Mouse (Mus musculus) olfactory bulb, adult 2 months (tissue): ENCODE results near the gene C8g. TPM values are rescaled to one million over a fixed set of nuclear protein-coding genes. Genes with fewer than 3 reads are reported as not detected.

Experiments used
- H3K27ac ChIP-seq: fragments of 200-500 bp; 2 replicates; pipeline ENCODE4 v1.5.1; 2012; ENCODE audit warnings: low read depth, low read length; ENCODE audit not compliant: insufficient read depth
- H3K4me1 ChIP-seq: fragments of 200-500 bp; 2 replicates; pipeline ENCODE4 v1.6.1; 2012; ENCODE audit warnings: low read length; ENCODE audit not compliant: control insufficient read depth, insufficient read depth
- H3K4me3 ChIP-seq: fragments of 200-500 bp; 2 replicates; pipeline ENCODE4 v1.5.1; 2012; ENCODE audit warnings: mild to moderate bottlenecking, low read depth, low read length, moderate library complexity; ENCODE audit not compliant: insufficient read depth
- CTCF ChIP-seq: fragments of 200-500 bp; IDR thresholded peaks from 2 replicates; pipeline ENCODE4 v1.5.1; 2012; ENCODE audit warnings: low read depth, mild to moderate bottlenecking, low read length, moderate library complexity; ENCODE audit not compliant: insufficient read depth
- POLR2A ChIP-seq: fragments of 200-500 bp; IDR thresholded peaks from 2 replicates; pipeline ENCODE4 v1.6.1; 2012; ENCODE audit warnings: mild to moderate bottlenecking, low read depth, low read length, moderate library complexity; ENCODE audit not compliant: insufficient read depth
- WGBS: fragments of 180-500 bp; shearing (Covaris S2); methylation state at CpG from one replicate; pipeline ENCODE4 v1.1.7; 2018; 5-methylcytosine and 5-hydroxymethylcytosine counted together
- polyA plus RNA-seq: library from polyadenylated mRNA; stranded (reverse); fragments of >200 nt; gene quantifications from 2 replicates; pipeline ENCODE4 v1.2.4, GENCODE M21; 2012; ENCODE audit warnings: low replicate concordance; ENCODE audit not compliant: missing spikeins, insufficient read depth, insufficient read length

Gene C8g
- polyA plus RNA-seq, 1 experiment = not detected

DNA sequence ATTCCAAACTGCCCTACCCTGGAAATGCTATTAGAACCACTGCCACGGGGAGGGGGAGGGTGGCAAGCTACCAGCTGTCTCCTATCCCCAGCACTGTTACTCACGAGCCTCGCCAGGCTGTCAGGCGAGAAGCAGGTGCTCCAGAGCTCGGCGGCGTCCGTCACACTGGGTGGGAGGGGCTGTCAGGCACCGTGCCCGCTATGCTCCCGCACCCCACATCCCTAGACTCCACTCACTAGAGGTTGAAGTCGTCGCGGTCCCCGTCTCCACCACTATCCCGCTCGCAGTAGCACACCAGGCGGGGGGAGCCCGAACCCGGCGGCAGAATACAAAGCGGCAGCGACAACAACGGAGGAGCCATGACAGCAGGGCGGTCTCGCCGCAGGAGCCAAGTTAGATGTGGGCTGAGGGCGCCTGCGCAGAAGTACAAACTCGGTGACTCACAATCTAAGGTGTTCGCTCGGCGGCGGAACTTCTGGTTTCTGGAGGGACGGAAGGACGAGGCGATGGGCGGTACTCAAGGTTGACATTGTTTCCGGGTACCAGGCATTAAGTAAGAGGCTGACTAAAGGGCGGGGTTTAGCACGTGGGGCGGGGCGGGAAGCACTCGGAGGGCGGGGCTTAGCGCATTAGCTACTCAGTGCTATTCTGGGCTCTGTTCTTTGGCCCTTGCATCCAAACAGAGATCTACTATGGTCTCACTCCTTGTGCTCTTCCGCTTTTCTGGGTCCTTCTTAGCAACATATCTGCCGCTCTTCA lies 40.8 kb downstream of the C8g start, which contains the start of gene Paxx:
Paxx (minus strand) TSS at position 544 of the 759 bp plus-strand sequence.
- H3K27ac ChIP-seq = peak within 1 kb of the TSS; percentile 91
- H3K4me1 ChIP-seq = peaks cover 21% of the 10 kb centered on the region
- peak within 1 kb of the TSS; percentile 86 for H3K4me3 ChIP-seq
- WGBS = 1% methylated on average over 48 of the region's 48 CpGs
- TF ChIP-seq POLR2A (peak; percentile 58; the same call in 1 of the 2 replicates), CTCF (no peak)

DNA sequence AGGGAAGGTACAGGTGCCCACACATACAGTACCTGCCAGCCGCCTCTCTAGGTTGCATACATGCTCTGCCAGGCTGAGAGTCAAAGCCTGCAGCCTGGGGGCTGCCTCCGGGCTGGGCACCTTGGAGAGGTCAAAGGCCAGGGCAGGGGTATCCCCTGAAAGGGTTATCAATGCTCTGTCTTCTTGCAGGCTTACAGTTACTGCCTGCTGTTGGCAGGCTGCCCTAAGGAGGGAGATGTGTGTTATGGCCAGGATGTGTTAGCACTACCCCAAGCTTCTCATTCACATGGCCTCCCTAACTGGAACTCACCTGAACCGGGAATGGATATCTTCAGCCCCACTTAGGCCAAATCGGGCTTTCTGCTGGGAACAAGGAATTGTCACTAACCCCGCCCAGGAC lies 41.4 kb downstream of the C8g start:
- TF ChIP-seq CTCF (no peak), POLR2A (no peak)
- 21% methylated on average over 5 of the region's 5 CpGs for WGBS

DNA sequence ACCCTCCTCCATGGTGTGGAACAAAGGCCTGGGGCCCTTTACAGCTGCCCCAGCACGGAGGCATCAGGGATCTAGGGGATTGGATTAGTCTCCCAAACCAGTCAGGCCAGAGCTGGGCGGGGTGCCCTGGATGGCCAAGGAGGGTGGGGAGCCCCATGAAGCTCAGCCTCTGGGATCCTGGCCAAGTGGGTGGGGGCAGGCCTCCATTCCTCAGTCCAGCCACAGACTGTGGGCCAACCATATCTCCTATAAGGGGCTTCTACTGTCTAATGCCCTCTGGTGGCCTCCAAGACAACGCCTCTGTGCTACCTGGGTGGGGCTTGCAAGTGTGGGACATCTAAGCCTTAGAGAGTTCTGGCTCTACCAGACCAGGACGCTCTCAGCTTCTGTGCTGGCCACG lies 42.6 kb downstream of the C8g start:
- WGBS = 75% methylated on average over 5 of the region's 5 CpGs
- Histone ChIP-seq H3K27ac (no peak overlapping the region), H3K4me1 (peaks cover 21% of the 10 kb centered on the region), H3K4me3 (no peak overlapping the region)
- no peak for TF ChIP-seq POLR2A
- no peak for TF ChIP-seq CTCF

More for the DNA sequence above, 41.4 kb downstream of the C8g start:
- H3K4me1 ChIP-seq = peaks cover 21% of the 10 kb centered on the region
- H3K4me3 ChIP-seq = peak overlapping the region; percentile 86
- H3K27ac ChIP-seq = peak overlapping the region; percentile 91

DNA sequence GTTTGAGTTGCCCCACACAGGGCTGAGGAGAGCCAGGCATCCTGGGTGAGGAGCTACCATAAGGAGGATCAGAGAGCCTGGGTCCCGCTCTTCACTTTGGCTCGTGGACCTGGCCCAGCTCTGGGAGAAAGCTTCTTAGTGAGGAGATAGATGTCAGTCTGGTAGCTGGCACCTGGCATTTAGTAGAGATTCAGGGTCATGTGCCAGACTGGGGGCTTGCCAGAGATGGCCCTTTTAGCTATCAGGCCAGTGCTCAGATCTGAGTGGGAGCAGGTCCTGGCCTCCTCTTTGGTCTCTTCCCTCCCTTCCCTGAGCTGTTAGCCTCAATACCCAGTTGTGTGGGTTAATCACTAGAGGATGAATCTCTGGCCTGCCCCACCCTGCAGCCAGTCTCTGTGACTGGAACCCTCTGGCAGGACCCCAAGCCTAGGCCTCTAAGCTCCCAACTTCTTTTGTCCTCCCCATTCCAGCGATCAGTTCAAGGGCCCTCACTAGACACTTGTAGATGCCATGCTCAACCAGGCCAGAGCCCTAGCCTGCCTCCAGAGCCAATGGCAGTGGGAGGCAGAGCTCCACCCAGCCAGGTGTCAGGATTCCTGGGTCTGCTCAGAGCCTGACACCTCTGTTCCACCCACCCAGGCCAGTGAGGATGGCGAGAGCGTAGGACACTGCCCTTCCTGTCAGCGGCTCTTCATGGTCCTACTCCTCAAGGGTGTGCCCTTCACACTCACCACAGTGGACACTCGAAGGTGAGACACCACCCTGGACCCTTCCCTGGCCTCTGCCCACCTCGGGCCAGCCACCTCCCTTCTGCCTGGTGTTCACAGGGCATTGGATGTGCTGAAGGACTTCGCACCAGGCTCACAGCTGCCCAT lies 44.3 kb downstream of the C8g start:
- Histone ChIP-seq H3K4me3 (no peak overlapping the region), H3K27ac (no peak overlapping the region), H3K4me1 (peaks cover 21% of the 10 kb centered on the region)
- 83% methylated on average over 9 of the region's 9 CpGs for WGBS
- TF ChIP-seq POLR2A (no peak), CTCF (no peak)

DNA sequence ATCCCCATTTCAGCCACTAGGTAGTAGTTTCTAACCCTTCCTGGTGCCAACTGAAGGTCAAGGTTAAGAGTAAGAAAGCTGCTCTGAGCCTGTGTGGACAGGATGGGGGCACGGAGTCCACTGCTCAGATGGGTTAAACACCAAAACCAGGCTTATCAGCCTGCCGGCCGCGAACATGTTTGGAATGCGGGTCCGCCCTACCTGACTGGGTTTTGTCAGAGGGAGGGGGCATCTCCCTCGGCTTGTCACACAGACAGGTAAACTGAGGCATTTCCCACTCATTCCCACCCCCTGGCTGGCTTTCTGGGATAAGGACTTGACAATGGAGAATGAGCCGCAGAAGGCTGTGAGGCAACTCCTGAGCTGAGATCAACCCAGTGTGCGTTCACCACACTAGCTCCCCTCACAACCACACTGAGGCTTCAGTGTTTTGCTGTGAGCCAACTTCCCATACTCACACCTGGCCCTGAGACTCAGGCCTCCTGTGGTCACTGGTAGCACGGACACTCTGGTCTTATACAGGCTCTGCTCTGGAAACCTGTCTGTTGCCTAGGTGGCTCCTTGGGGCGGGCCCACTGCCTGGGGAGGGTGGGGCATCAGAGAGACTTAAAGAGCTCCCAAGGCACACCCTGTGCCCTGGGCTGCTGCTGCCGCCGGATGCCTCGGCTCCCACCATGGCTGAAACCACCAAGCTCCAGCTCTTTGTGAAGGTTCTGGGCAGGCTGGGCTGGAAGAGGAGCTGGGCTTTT lies 45.1 kb downstream of the C8g start, which contains the start of gene Clic3:
Clic3 (plus strand) TSS at position 634 of the 749 bp plus-strand sequence.
- Histone ChIP-seq H3K27ac (no peak within 1 kb of the TSS), H3K4me3 (no peak within 1 kb of the TSS), H3K4me1 (peaks cover 17% of the 10 kb centered on the region)
- WGBS = 64% methylated on average over 14 of the region's 14 CpGs
- TF ChIP-seq POLR2A = no peak
- TF ChIP-seq CTCF = no peak

DNA sequence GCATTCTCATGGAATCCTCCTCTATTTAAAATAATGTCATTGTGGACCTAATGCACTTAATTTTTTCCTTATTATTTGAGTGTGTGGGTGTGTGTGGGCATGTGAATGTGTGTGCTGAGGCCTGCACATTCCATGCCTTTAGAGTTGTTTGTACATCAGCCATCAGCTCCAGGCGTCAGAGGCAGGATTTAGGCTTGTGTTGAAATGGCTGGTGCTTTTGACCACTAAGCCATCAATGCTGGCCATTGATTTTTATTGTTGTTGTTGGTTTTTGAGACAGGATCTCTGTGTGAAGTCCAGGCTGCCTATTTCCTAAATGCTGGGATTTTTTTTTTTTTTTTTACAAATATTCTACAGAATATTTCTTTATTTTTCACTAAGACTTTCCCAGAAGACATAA lies 48.6 kb downstream of the C8g start:
- Histone ChIP-seq H3K27ac (no peak overlapping the region), H3K4me3 (no peak overlapping the region), H3K4me1 (no peaks in the 10 kb centered on the region)
- 52% methylated on average over 1 of the region's 1 CpGs for WGBS
- no peak for TF ChIP-seq CTCF
- TF ChIP-seq POLR2A = no peak

DNA sequence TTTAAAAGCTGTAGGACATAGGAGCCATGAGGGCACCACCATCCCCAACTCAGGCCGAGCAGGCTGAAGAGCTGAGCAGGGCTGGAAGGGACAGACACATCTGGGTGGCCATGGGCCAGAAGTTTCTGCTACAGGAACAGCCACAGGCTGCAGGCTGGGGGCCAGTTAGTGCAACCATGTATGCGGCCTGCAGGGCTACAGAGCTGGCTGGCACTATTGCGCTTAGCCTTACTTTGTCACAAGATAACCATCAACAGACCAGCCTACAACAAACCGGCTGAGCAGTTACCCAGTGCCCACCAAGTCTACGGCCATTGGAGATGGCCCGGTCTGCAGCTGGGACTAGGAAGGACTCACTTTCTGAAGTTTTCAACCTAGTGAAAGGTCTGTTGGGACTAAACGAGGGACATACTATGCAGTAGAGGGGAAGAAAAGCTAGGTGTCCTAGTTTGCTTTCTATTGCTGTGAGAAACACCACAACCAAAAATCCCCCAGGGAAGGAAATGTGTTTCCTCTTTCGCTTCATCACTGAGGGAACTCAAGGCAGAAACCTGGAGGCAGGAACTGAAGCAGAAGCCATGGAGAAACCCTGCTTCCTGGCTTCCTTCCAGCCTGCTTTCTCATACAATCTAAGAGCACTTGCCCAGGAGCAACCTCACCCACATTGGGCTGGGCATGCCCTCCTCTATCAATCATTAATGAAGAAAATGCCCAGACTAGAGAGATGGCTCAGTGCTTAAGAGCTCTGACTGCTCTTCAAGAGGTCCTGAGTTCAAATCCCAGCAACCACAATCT lies 50.5 kb downstream of the C8g start:
- WGBS = 79% methylated on average over 8 of the region's 8 CpGs
- Histone ChIP-seq H3K4me3 (no peak overlapping the region), H3K27ac (no peak overlapping the region), H3K4me1 (no peaks in the 10 kb centered on the region)
- TF ChIP-seq CTCF = no peak
- TF ChIP-seq POLR2A = no peak

Other genes with a start within 250 kb of the C8g start
- not detected in 2 replicates for gene Tmem203, start 246.3 kb downstream of the C8g start, polyA plus RNA-seq
- not detected in 2 replicates for gene Tprn, start 239.1 kb downstream of the C8g start, polyA plus RNA-seq
- gene Ssna1, start 229.3 kb downstream of the C8g start, polyA plus RNA-seq = not detected in 2 replicates
- gene Anapc2, start 229.2 kb downstream of the C8g start, polyA plus RNA-seq = not detected in 2 replicates
- not detected in 2 replicates for gene Tmem210, start 213.6 kb downstream of the C8g start, polyA plus RNA-seq
- gene Lrrc26, start 211.8 kb downstream of the C8g start, polyA plus RNA-seq = not detected in 2 replicates
- gene Grin1, start 182.5 kb downstream of the C8g start, polyA plus RNA-seq = 199 and 286 TPM in 2 replicates
- not detected in 2 replicates for gene Man1b1, start 169.4 kb downstream of the C8g start, polyA plus RNA-seq
- not detected in 2 replicates for gene Dpp7, start 145.4 kb downstream of the C8g start, polyA plus RNA-seq
- not detected in 2 replicates for gene Uap1l1, start 136.0 kb downstream of the C8g start, polyA plus RNA-seq
- not detected in 2 replicates for gene Sapcd2, start 129.4 kb downstream of the C8g start, polyA plus RNA-seq
- gene Entpd2, start 105.8 kb downstream of the C8g start, polyA plus RNA-seq = not detected in 2 replicates
- not detected in 2 replicates for gene Npdc1, start 102.4 kb downstream of the C8g start, polyA plus RNA-seq
- gene Fut7, start 78.5 kb downstream of the C8g start, polyA plus RNA-seq = not detected in 2 replicates
- gene Abca2, start 73.0 kb downstream of the C8g start, polyA plus RNA-seq = not detected in 2 replicates
- gene Clic3, start 44.9 kb downstream of the C8g start, polyA plus RNA-seq = not detected in 2 replicates
- not detected in 2 replicates for gene Paxx, start 40.6 kb downstream of the C8g start, polyA plus RNA-seq
- 758 and 1,988 TPM in 2 replicates for gene Ptgds, start 31.7 kb downstream of the C8g start, polyA plus RNA-seq
- not detected in 2 replicates for gene Lcn12, start 7.8 kb downstream of the C8g start, polyA plus RNA-seq
- gene Fbxw5, start 969 bp downstream of the C8g start, polyA plus RNA-seq = 706 TPM in 1 of 2 replicates, not detected in the other
- gene Traf2, start 45.2 kb upstream of the C8g start, polyA plus RNA-seq = not detected in 2 replicates
- not detected in 2 replicates for gene Edf1, start 56.1 kb upstream of the C8g start, polyA plus RNA-seq
- gene Mamdc4, start 73.1 kb upstream of the C8g start, polyA plus RNA-seq = not detected in 2 replicates
- gene Phpt1, start 73.5 kb upstream of the C8g start, polyA plus RNA-seq = not detected in 2 replicates
- not detected in 2 replicates for gene Ajm1, start 80.0 kb upstream of the C8g start, polyA plus RNA-seq
- not detected in 2 replicates for gene Rabl6, start 106.8 kb upstream of the C8g start, polyA plus RNA-seq
- gene Ccdc183, start 116.0 kb upstream of the C8g start, polyA plus RNA-seq = not detected in 2 replicates
- not detected in 2 replicates for gene Tmem141, start 120.3 kb upstream of the C8g start, polyA plus RNA-seq
- gene Fcna, start 126.3 kb upstream of the C8g start, polyA plus RNA-seq = not detected in 2 replicates
- gene Lcn8, start 151.4 kb upstream of the C8g start, polyA plus RNA-seq = not detected in 2 replicates
- gene Lcn5, start 156.2 kb upstream of the C8g start, polyA plus RNA-seq = not detected in 2 replicates
- not detected in 2 replicates for gene Lcn6, start 175.1 kb upstream of the C8g start, polyA plus RNA-seq
- not detected in 2 replicates for gene Lcn10, start 181.0 kb upstream of the C8g start, polyA plus RNA-seq
- not detected in 2 replicates for gene Obp2a, start 198.3 kb upstream of the C8g start, polyA plus RNA-seq
- not detected in 2 replicates for gene Bmyc, start 205.0 kb upstream of the C8g start, polyA plus RNA-seq
- not detected in 2 replicates for gene Obp2b, start 235.3 kb upstream of the C8g start, polyA plus RNA-seq